Comparison of ENCODE assay signal across 8 mouse cellular contexts in genomic region chr11:116102472-116102871, GRCm38 (mm10). TPM values are rescaled to one million over a fixed set of nuclear protein-coding genes. Genes with fewer than 3 reads are reported as not detected.
DNase-seq lines count a peak whose midpoint lies in the region; ATAC-seq lines count a peak whose summit lies in the region.

No protein-coding gene starts in this region.

- H3K9me3 ChIP-seq in kidney, embryonic 14.5 days (ENCODE audit: control insufficient read depth, low read length): no peaks in the 10 kb centered on the region
- no peaks in the 10 kb centered on the region for H3K9me3 ChIP-seq in embryonic facial prominence, embryonic 10.5 days
- H3K9me3 ChIP-seq in hindbrain, embryonic 14.5 days (ENCODE audit: control insufficient read depth, low read length): no peaks in the 10 kb centered on the region
- no peaks in the 10 kb centered on the region for H3K9me3 ChIP-seq in midbrain, embryonic 14.5 days (ENCODE audit: control insufficient read depth, low read length)

- peak overlapping the region; percentile 83; the same call in 1 of the 2 replicates for H3K27ac ChIP-seq in kidney, embryonic 14.5 days (ENCODE audit: low read depth, low read length)
- peak overlapping the region; percentile 84 for H3K27ac ChIP-seq in embryonic facial prominence, embryonic 10.5 days (replicated peaks)
- H3K27ac ChIP-seq in hindbrain, embryonic 14.5 days: peak overlapping the region; percentile 76
- peak overlapping the region; percentile 76 for H3K27ac ChIP-seq in midbrain, embryonic 14.5 days (replicated peaks; ENCODE audit: low read depth, low read length)

- H3K9ac ChIP-seq in kidney, embryonic 14.5 days (ENCODE audit: low read depth, low read length): no peak overlapping the region; the same call in 1 of the 2 replicates
- H3K9ac ChIP-seq in hindbrain, embryonic 14.5 days: no peak overlapping the region
- no peak overlapping the region for H3K9ac ChIP-seq in midbrain, embryonic 14.5 days (replicated peaks; ENCODE audit: low read length)

- no peak for ATAC-seq in kidney, embryonic 14.5 days (ENCODE audit: low FRiP score, low TSS enrichment)
- no peak for ATAC-seq in hindbrain, embryonic 14.5 days (ENCODE audit: low FRiP score)
- no peak for ATAC-seq in midbrain, embryonic 14.5 days (ENCODE audit: low FRiP score, low TSS enrichment)

- H3K27me3 ChIP-seq in kidney, embryonic 14.5 days (ENCODE audit: control insufficient read depth, insufficient read depth, low read length): peaks cover 11% of the 10 kb centered on the region
- H3K27me3 ChIP-seq in embryonic facial prominence, embryonic 10.5 days (replicated peaks; ENCODE audit: low read depth, poor library complexity, severe bottlenecking): peaks cover 26% of the 10 kb centered on the region
- H3K27me3 ChIP-seq in hindbrain, embryonic 14.5 days (ENCODE audit: control insufficient read depth, insufficient read depth, low read length): peaks cover 21% of the 10 kb centered on the region
- H3K27me3 ChIP-seq in midbrain, embryonic 14.5 days (ENCODE audit: control insufficient read depth, insufficient read depth, low read length): peaks cover 20% of the 10 kb centered on the region

- H3K4me3 ChIP-seq in kidney, embryonic 14.5 days (ENCODE audit: low read length): no peak overlapping the region
- peak overlapping the region; percentile 25; the same call in 1 of the 2 replicates for H3K4me3 ChIP-seq in embryonic facial prominence, embryonic 10.5 days
- no peak overlapping the region for H3K4me3 ChIP-seq in hindbrain, embryonic 14.5 days (replicated peaks; ENCODE audit: low read length)
- no peak overlapping the region for H3K4me3 ChIP-seq in midbrain, embryonic 14.5 days (replicated peaks; ENCODE audit: low read depth, low read length)

- H3K36me3 ChIP-seq in kidney, embryonic 14.5 days (ENCODE audit: control insufficient read depth, insufficient read depth, low read length): no peaks in the 10 kb centered on the region
- H3K36me3 ChIP-seq in embryonic facial prominence, embryonic 10.5 days (replicated peaks): no peaks in the 10 kb centered on the region
- H3K36me3 ChIP-seq in hindbrain, embryonic 14.5 days (replicated peaks; ENCODE audit: control insufficient read depth, insufficient read depth): no peaks in the 10 kb centered on the region
- H3K36me3 ChIP-seq in midbrain, embryonic 14.5 days (ENCODE audit: control insufficient read depth, insufficient read depth, low read length): no peaks in the 10 kb centered on the region

- WGBS in kidney, embryonic 14.5 days: 60% methylated on average over 3 of the region's 4 CpGs
- 60% methylated on average over 3 of the region's 4 CpGs for WGBS in embryonic facial prominence, embryonic 10.5 days
- WGBS in hindbrain, embryonic 14.5 days: 45% methylated on average over 3 of the region's 4 CpGs
- 65% methylated on average over 3 of the region's 4 CpGs for WGBS in midbrain, embryonic 14.5 days

- peaks cover 49% of the 10 kb centered on the region for H3K4me1 ChIP-seq in kidney, embryonic 14.5 days (ENCODE audit: control insufficient read depth, insufficient read depth, low read length)
- H3K4me1 ChIP-seq in embryonic facial prominence, embryonic 10.5 days: peaks cover 74% of the 10 kb centered on the region
- H3K4me1 ChIP-seq in hindbrain, embryonic 14.5 days (replicated peaks; ENCODE audit: control insufficient read depth, insufficient read depth, low read length): peaks cover 24% of the 10 kb centered on the region
- H3K4me1 ChIP-seq in midbrain, embryonic 14.5 days (ENCODE audit: control insufficient read depth, insufficient read depth, low read length): peaks cover 14% of the 10 kb centered on the region; the same call in 1 of the 2 replicates

- DNase-seq in kidney, adult 8-10 months: no peak
- no peak for DNase-seq in embryonic facial prominence, embryonic 10.5 days (ENCODE audit: low spot score)
- DNase-seq in hindbrain, embryonic 14.5 days (ENCODE audit: low spot score): no peak
- DNase-seq in midbrain, embryonic 14.5 days: no peak
- no peak for DNase-seq in gastrocnemius, postnatal 14 days
- no peak for DNase-seq in layer of hippocampus, adult 9-11 months
- no peak for DNase-seq in frontal cortex, adult 2 months (ENCODE audit: extremely low spot score in 1 of 2, low spot score in 1 of 2)

- H3K4me2 ChIP-seq in kidney, embryonic 14.5 days (replicated peaks; ENCODE audit: low read depth, low read length): peak overlapping the region; percentile 17; the same call in 1 of the 2 replicates
- no peak overlapping the region for H3K4me2 ChIP-seq in hindbrain, embryonic 14.5 days (replicated peaks)
- no peak overlapping the region for H3K4me2 ChIP-seq in midbrain, embryonic 14.5 days (ENCODE audit: low read length)

- intact Hi-C loops in gastrocnemius, postnatal 14 days (cut with DNase I; ENCODE audit: low total_unique reads): no loop called here

RNA-seq across cellular contexts. Expression of gene Wbp2, which starts 15.7 kb away (rescaled TPM):
- polyA plus RNA-seq in kidney, embryonic 14.5 days (2014; fragmentation: Nextera tagmentation; extraction: Ambion mirVana): 55.2 and 80.2 TPM in 2 replicates
- polyA plus RNA-seq in embryonic facial prominence, embryonic 10.5 days (2016; fragmentation: Nextera tagmentation; extraction: Ambion mirVana): 74.2 and 76.8 TPM in 2 replicates
- 164 and 183 TPM in 2 replicates for polyA plus RNA-seq in hindbrain, embryonic 14.5 days (2014; fragmentation: Nextera tagmentation; extraction: Ambion mirVana)
- polyA plus RNA-seq in midbrain, embryonic 14.5 days (2014; fragmentation: Nextera tagmentation; extraction: Ambion mirVana): 152 and 160 TPM in 2 replicates
- 10 to 100 TPM; 61.6 to 65.3 TPM for total RNA-seq in gastrocnemius, postnatal 14 days (2021)
- 391 and 407 TPM in 2 replicates for polyA plus RNA-seq in frontal cortex, adult 2 months (2012; rRNA removed)

RNA-seq across cellular contexts. Expression of gene Trim47, which starts 24.5 kb away (rescaled TPM):
- 12.2 and 12.8 TPM in 2 replicates for polyA plus RNA-seq in kidney, embryonic 14.5 days (2014; fragmentation: Nextera tagmentation; extraction: Ambion mirVana)
- 4.5 and 4.7 TPM in 2 replicates for polyA plus RNA-seq in embryonic facial prominence, embryonic 10.5 days (2016; fragmentation: Nextera tagmentation; extraction: Ambion mirVana)
- 9.4 and 10.6 TPM in 2 replicates for polyA plus RNA-seq in hindbrain, embryonic 14.5 days (2014; fragmentation: Nextera tagmentation; extraction: Ambion mirVana)
- polyA plus RNA-seq in midbrain, embryonic 14.5 days (2014; fragmentation: Nextera tagmentation; extraction: Ambion mirVana): 5.2 and 5.3 TPM in 2 replicates
- 10 to 100 TPM; 21.2 to 21.3 TPM for total RNA-seq in gastrocnemius, postnatal 14 days (2021)
- polyA plus RNA-seq in frontal cortex, adult 2 months (2012; rRNA removed): 6.2 and 7.4 TPM in 2 replicates

RNA-seq across cellular contexts. Expression of gene Unc13d, which starts 24.7 kb away (rescaled TPM):
- 1.3 and 1.5 TPM in 2 replicates for polyA plus RNA-seq in kidney, embryonic 14.5 days (2014; fragmentation: Nextera tagmentation; extraction: Ambion mirVana)
- 2.9 TPM in 2 replicates for polyA plus RNA-seq in embryonic facial prominence, embryonic 10.5 days (2016; fragmentation: Nextera tagmentation; extraction: Ambion mirVana)
- polyA plus RNA-seq in hindbrain, embryonic 14.5 days (2014; fragmentation: Nextera tagmentation; extraction: Ambion mirVana): 0.75 and 0.83 TPM in 2 replicates
- 1.1 and 1.5 TPM in 2 replicates for polyA plus RNA-seq in midbrain, embryonic 14.5 days (2014; fragmentation: Nextera tagmentation; extraction: Ambion mirVana)
- under 1 TPM; 0.31 to 0.33 TPM for total RNA-seq in gastrocnemius, postnatal 14 days (2021)
- 0.84 and 0.90 TPM in 2 replicates for polyA plus RNA-seq in frontal cortex, adult 2 months (2012; rRNA removed)

RNA-seq across cellular contexts. Expression of gene Trim65, which starts 28.5 kb away (rescaled TPM):
- polyA plus RNA-seq in kidney, embryonic 14.5 days (2014; fragmentation: Nextera tagmentation; extraction: Ambion mirVana): 3.2 and 4.1 TPM in 2 replicates
- polyA plus RNA-seq in embryonic facial prominence, embryonic 10.5 days (2016; fragmentation: Nextera tagmentation; extraction: Ambion mirVana): 1.9 and 2.3 TPM in 2 replicates
- 2.7 and 2.9 TPM in 2 replicates for polyA plus RNA-seq in hindbrain, embryonic 14.5 days (2014; fragmentation: Nextera tagmentation; extraction: Ambion mirVana)
- polyA plus RNA-seq in midbrain, embryonic 14.5 days (2014; fragmentation: Nextera tagmentation; extraction: Ambion mirVana): 1.6 and 2.0 TPM in 2 replicates
- 1 to 10 TPM; 3.3 to 3.5 TPM for total RNA-seq in gastrocnemius, postnatal 14 days (2021)
- 6.2 and 6.3 TPM in 2 replicates for polyA plus RNA-seq in frontal cortex, adult 2 months (2012; rRNA removed)

RNA-seq across cellular contexts. Expression of gene Mrpl38, which starts 36.2 kb away (rescaled TPM):
- polyA plus RNA-seq in kidney, embryonic 14.5 days (2014; fragmentation: Nextera tagmentation; extraction: Ambion mirVana): 111 and 114 TPM in 2 replicates
- 108 and 117 TPM in 2 replicates for polyA plus RNA-seq in embryonic facial prominence, embryonic 10.5 days (2016; fragmentation: Nextera tagmentation; extraction: Ambion mirVana)
- polyA plus RNA-seq in hindbrain, embryonic 14.5 days (2014; fragmentation: Nextera tagmentation; extraction: Ambion mirVana): 79.4 and 83.1 TPM in 2 replicates
- polyA plus RNA-seq in midbrain, embryonic 14.5 days (2014; fragmentation: Nextera tagmentation; extraction: Ambion mirVana): 72.5 and 81.4 TPM in 2 replicates
- total RNA-seq in gastrocnemius, postnatal 14 days (2021): 10 to 100 TPM; 41.8 to 49.5 TPM
- polyA plus RNA-seq in frontal cortex, adult 2 months (2012; rRNA removed): 36.1 and 44.3 TPM in 2 replicates
